Mouse (Mus musculus): ENCODE results near the gene Ifrd2.

DNA sequence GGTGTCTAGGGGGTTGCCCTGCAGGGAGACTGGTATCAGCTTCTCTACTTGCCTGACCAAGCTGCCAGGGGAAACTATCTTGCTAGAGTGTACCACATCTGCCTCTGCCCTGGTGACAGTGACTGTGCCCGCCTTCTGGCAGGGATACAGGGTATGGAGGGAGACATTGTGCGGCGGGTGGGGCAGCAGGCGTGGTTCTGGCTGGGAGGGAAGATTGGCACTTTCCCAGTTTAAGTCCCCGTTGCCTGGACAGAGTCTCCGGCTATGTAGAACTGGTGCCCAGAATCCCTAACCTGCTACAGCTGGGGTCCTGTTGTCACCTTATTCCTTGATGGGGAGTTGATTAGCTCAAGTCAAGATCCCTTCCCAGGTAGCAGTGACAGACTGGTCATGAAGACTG is 45.0 kb downstream of the Ifrd2 start:
- no peak for TF ChIP-seq CTCF (IDR thresholded peaks at IDR 0.05; ENCODE audit: borderline replicate concordance, control insufficient read depth, extremely low read depth, insufficient read depth, low read length, poor library complexity)
- no peak for TF ChIP-seq POLR2A (IDR thresholded peaks at IDR 0.05; ENCODE audit: control insufficient read depth, extremely low read depth, insufficient read depth, low read length, poor library complexity)

Measured in thymus, adult 2 months (tissue).